Mouse (Mus musculus): ENCODE results near the gene Gm973.

The Gm973 gene

GRCm38 (mm10) chr1:59542231-59542630 is 26.2 kb downstream of the Gm973 start:
- DNase-seq (ENCODE audit: low spot score in 2 of 2), result no peak

- DNase-seq (ENCODE audit: low spot score in 2 of 2), result no peak
These were observed 27.8 kb downstream of the Gm973 start for GRCm38 (mm10) chr1:59543911-59544310.

- DNase-seq (ENCODE audit: low spot score in 2 of 2), result no peak
These were observed 32.4 kb downstream of the Gm973 start for GRCm38 (mm10) chr1:59548486-59548885.

- DNase-seq (ENCODE audit: low spot score in 2 of 2), result no peak
These were observed 33.1 kb downstream of the Gm973 start for GRCm38 (mm10) chr1:59549036-59549675.

- no peak for DNase-seq (ENCODE audit: low spot score in 2 of 2)
These were observed 34.2 kb downstream of the Gm973 start for GRCm38 (mm10) chr1:59550227-59550626.

- no peak for DNase-seq (ENCODE audit: low spot score in 2 of 2)
These were observed 34.9 kb downstream of the Gm973 start for GRCm38 (mm10) chr1:59550996-59551395.

- no peak for DNase-seq (ENCODE audit: low spot score in 2 of 2)
These were observed 37.6 kb downstream of the Gm973 start for GRCm38 (mm10) chr1:59553708-59554107.

GRCm38 (mm10) chr1:59563581-59563980 is 47.5 kb downstream of the Gm973 start:
- no peak for DNase-seq (ENCODE audit: low spot score in 2 of 2)

GRCm38 (mm10) chr1:59565804-59566203 is 49.7 kb downstream of the Gm973 start:
- DNase-seq (ENCODE audit: low spot score in 2 of 2), result no peak

GRCm38 (mm10) chr1:59566281-59566680 is 50.2 kb downstream of the Gm973 start:
- no peak for DNase-seq (ENCODE audit: low spot score in 2 of 2)

- no peak for DNase-seq (ENCODE audit: low spot score in 2 of 2)
These were observed 50.9 kb downstream of the Gm973 start for GRCm38 (mm10) chr1:59566926-59567325.

GRCm38 (mm10) chr1:59567521-59567920 is 51.5 kb downstream of the Gm973 start:
- DNase-seq (ENCODE audit: low spot score in 2 of 2), result no peak

GRCm38 (mm10) chr1:59568283-59568682 is 52.2 kb downstream of the Gm973 start:
- no peak for DNase-seq (ENCODE audit: low spot score in 2 of 2)

GRCm38 (mm10) chr1:59569301-59569700 is 53.2 kb downstream of the Gm973 start:
- DNase-seq (ENCODE audit: low spot score in 2 of 2), result no peak

GRCm38 (mm10) chr1:59570767-59571166 is 54.7 kb downstream of the Gm973 start:
- DNase-seq (ENCODE audit: low spot score in 2 of 2), result no peak

GRCm38 (mm10) chr1:59571502-59571901 is 55.4 kb downstream of the Gm973 start:
- DNase-seq (ENCODE audit: low spot score in 2 of 2), result no peak

- DNase-seq (ENCODE audit: low spot score in 2 of 2), result no peak
These were observed 57.8 kb downstream of the Gm973 start for GRCm38 (mm10) chr1:59573843-59574242.

GRCm38 (mm10) chr1:59574262-59575187 is 58.5 kb downstream of the Gm973 start:
- peak in 1 of 2 experiments; percentile 27 for DNase-seq (ENCODE audit: low spot score in 2 of 2)

- DNase-seq (ENCODE audit: low spot score in 2 of 2), result no peak
These were observed 62.7 kb downstream of the Gm973 start for GRCm38 (mm10) chr1:59578770-59579169.

- DNase-seq (ENCODE audit: low spot score in 2 of 2), result no peak
These were observed 63.3 kb downstream of the Gm973 start for GRCm38 (mm10) chr1:59579327-59579726.

GRCm38 (mm10) chr1:59580131-59580751 is 64.2 kb downstream of the Gm973 start:
- no peak for DNase-seq (ENCODE audit: low spot score in 2 of 2)

GRCm38 (mm10) chr1:59580880-59581279 is 64.8 kb downstream of the Gm973 start:
- DNase-seq (ENCODE audit: low spot score in 2 of 2), result no peak

Measured in frontal cortex, postnatal 14 days (tissue).